Mouse (Mus musculus): Measurements from ENCODE around the gene Tnik. TPM values are rescaled to one million over a fixed set of nuclear protein-coding genes. Genes with fewer than 3 reads are reported as not detected.

The Tnik gene
- polyA plus RNA-seq, 1 experiment from 2014 or later: 37.8 TPM

- WGBS: 92% methylated on average over 1 of the region's 1 CpGs
- no peak overlapping the region for H3K27ac ChIP-seq
- no peaks in the 10 kb centered on the region for H3K27me3 ChIP-seq
- 0 out of 2 replicates have a peak, but pooled peaks cover 3% of the 10 kb centered on the region for H3K4me1 ChIP-seq
- H3K36me3 ChIP-seq (replicated peaks): no peaks in the 10 kb centered on the region
- H3K9me3 ChIP-seq: no peaks in the 10 kb centered on the region
- no peak overlapping the region for H3K9ac ChIP-seq
- no peak overlapping the region for H3K4me3 ChIP-seq (replicated peaks)
- ATAC-seq (ENCODE audit: low FRiP score): no peak
- no peak overlapping the region for H3K4me2 ChIP-seq
These were observed 159.2 kb downstream of the Tnik start for GRCm38 (mm10) chr3:28422221-28422620.

GRCm38 (mm10) chr3:28425911-28426310 is 162.9 kb downstream of the Tnik start:
- no peaks in the 10 kb centered on the region for H3K36me3 ChIP-seq (replicated peaks)
- no peak overlapping the region for H3K4me3 ChIP-seq (replicated peaks)
- H3K27me3 ChIP-seq: no peaks in the 10 kb centered on the region
- no peaks in the 10 kb centered on the region for H3K9me3 ChIP-seq
- H3K27ac ChIP-seq: no peak overlapping the region
- no peak overlapping the region for H3K9ac ChIP-seq
- no peaks in the 10 kb centered on the region for H3K4me1 ChIP-seq
- WGBS: 87% methylated on average over 6 of the region's 6 CpGs
- no peak for ATAC-seq (ENCODE audit: low FRiP score)
- no peak overlapping the region for H3K4me2 ChIP-seq

GRCm38 (mm10) chr3:28431459-28431858 is 168.4 kb downstream of the Tnik start:
- WGBS: 86% methylated on average over 2 of the region's 2 CpGs
- ATAC-seq (ENCODE audit: low FRiP score): no peak

GRCm38 (mm10) chr3:28432321-28432720 is 169.3 kb downstream of the Tnik start:
- no peak for ATAC-seq (ENCODE audit: low FRiP score)
- no peak overlapping the region for H3K27ac ChIP-seq
- no peaks in the 10 kb centered on the region for H3K4me1 ChIP-seq
- no peaks in the 10 kb centered on the region for H3K27me3 ChIP-seq
- no peak overlapping the region for H3K4me3 ChIP-seq (replicated peaks)
- H3K9me3 ChIP-seq: no peaks in the 10 kb centered on the region
- 91% methylated on average over 5 of the region's 5 CpGs for WGBS
- no peak overlapping the region for H3K4me2 ChIP-seq
- H3K36me3 ChIP-seq (replicated peaks): no peaks in the 10 kb centered on the region
- H3K9ac ChIP-seq: no peak overlapping the region

More at GRCm38 (mm10) chr3:28431459-28431858, 168.4 kb downstream of the Tnik start:
- no peak overlapping the region for H3K4me3 ChIP-seq (replicated peaks)
- H3K27me3 ChIP-seq: no peaks in the 10 kb centered on the region
- H3K9me3 ChIP-seq: no peaks in the 10 kb centered on the region
- H3K36me3 ChIP-seq (replicated peaks): no peaks in the 10 kb centered on the region
- no peak overlapping the region for H3K9ac ChIP-seq
- H3K4me1 ChIP-seq: no peaks in the 10 kb centered on the region
- no peak overlapping the region for H3K4me2 ChIP-seq
- no peak overlapping the region for H3K27ac ChIP-seq

- H3K27ac ChIP-seq: no peak overlapping the region
- no peak overlapping the region for H3K9ac ChIP-seq
- no peaks in the 10 kb centered on the region for H3K4me1 ChIP-seq
- H3K9me3 ChIP-seq: no peaks in the 10 kb centered on the region
- no peak for ATAC-seq (ENCODE audit: low FRiP score)
- no peaks in the 10 kb centered on the region for H3K27me3 ChIP-seq
- WGBS: 95% methylated on average over 5 of the region's 5 CpGs
- H3K4me3 ChIP-seq (replicated peaks): no peak overlapping the region
- H3K36me3 ChIP-seq (replicated peaks): no peaks in the 10 kb centered on the region
- H3K4me2 ChIP-seq: no peak overlapping the region
These were observed 172.5 kb downstream of the Tnik start for GRCm38 (mm10) chr3:28435478-28435877.

GRCm38 (mm10) chr3:28437429-28437828 is 174.4 kb downstream of the Tnik start:
- H3K4me2 ChIP-seq: no peak overlapping the region
- H3K4me1 ChIP-seq: no peaks in the 10 kb centered on the region
- no peak for ATAC-seq (ENCODE audit: low FRiP score)
- WGBS: 85% methylated on average over 5 of the region's 5 CpGs
- no peak overlapping the region for H3K9ac ChIP-seq
- no peaks in the 10 kb centered on the region for H3K27me3 ChIP-seq
- no peak overlapping the region for H3K4me3 ChIP-seq (replicated peaks)
- no peaks in the 10 kb centered on the region for H3K36me3 ChIP-seq (replicated peaks)
- no peak overlapping the region for H3K27ac ChIP-seq
- no peaks in the 10 kb centered on the region for H3K9me3 ChIP-seq

GRCm38 (mm10) chr3:28441545-28441944 is 178.5 kb downstream of the Tnik start:
- Histone ChIP-seq H3K4me3 (replicated peaks) (no peak overlapping the region), H3K4me2 (no peak overlapping the region), H3K9me3 (peaks cover under 1% of the 10 kb centered on the region; the same call in 1 of the 2 replicates), H3K9ac (no peak overlapping the region), H3K27me3 (no peaks in the 10 kb centered on the region), H3K36me3 (replicated peaks) (no peaks in the 10 kb centered on the region), H3K4me1 (no peaks in the 10 kb centered on the region), H3K27ac (no peak overlapping the region)
- 84% methylated on average over 4 of the region's 4 CpGs for WGBS
- no peak for ATAC-seq (ENCODE audit: low FRiP score)

GRCm38 (mm10) chr3:28442116-28442515 is 179.1 kb downstream of the Tnik start:
- no peaks in the 10 kb centered on the region for H3K27me3 ChIP-seq
- ATAC-seq (ENCODE audit: low FRiP score): no peak
- no peak overlapping the region for H3K27ac ChIP-seq
- peaks cover 5% of the 10 kb centered on the region for H3K9me3 ChIP-seq
- no peaks in the 10 kb centered on the region for H3K36me3 ChIP-seq (replicated peaks)
- 88% methylated on average over 4 of the region's 4 CpGs for WGBS
- no peak overlapping the region for H3K9ac ChIP-seq
- H3K4me3 ChIP-seq (replicated peaks): no peak overlapping the region
- no peaks in the 10 kb centered on the region for H3K4me1 ChIP-seq
- H3K4me2 ChIP-seq: no peak overlapping the region

- Histone ChIP-seq H3K4me1 (no peaks in the 10 kb centered on the region), H3K27me3 (no peaks in the 10 kb centered on the region), H3K4me3 (replicated peaks) (no peak overlapping the region), H3K36me3 (replicated peaks) (no peaks in the 10 kb centered on the region), H3K9me3 (peaks cover 5% of the 10 kb centered on the region), H3K27ac (no peak overlapping the region), H3K4me2 (no peak overlapping the region), H3K9ac (no peak overlapping the region)
- 91% methylated on average over 4 of the region's 4 CpGs for WGBS
- ATAC-seq (ENCODE audit: low FRiP score): no peak
These were observed 184.9 kb downstream of the Tnik start for GRCm38 (mm10) chr3:28447950-28448349.

GRCm38 (mm10) chr3:28453458-28453857 is 190.4 kb downstream of the Tnik start:
- no peak overlapping the region for H3K27ac ChIP-seq
- no peak for ATAC-seq (ENCODE audit: low FRiP score)
- WGBS: 75% methylated on average over 3 of the region's 3 CpGs

GRCm38 (mm10) chr3:28456842-28457241 is 193.8 kb downstream of the Tnik start:
- no peaks in the 10 kb centered on the region for H3K27me3 ChIP-seq
- H3K9ac ChIP-seq: no peak overlapping the region
- H3K4me1 ChIP-seq: no peaks in the 10 kb centered on the region
- ATAC-seq (ENCODE audit: low FRiP score): no peak
- H3K4me2 ChIP-seq: no peak overlapping the region
- no peak overlapping the region for H3K4me3 ChIP-seq (replicated peaks)
- no peaks in the 10 kb centered on the region for H3K9me3 ChIP-seq
- 81% methylated on average over 8 of the region's 8 CpGs for WGBS
- H3K27ac ChIP-seq: no peak overlapping the region
- H3K36me3 ChIP-seq (replicated peaks): no peaks in the 10 kb centered on the region

More at GRCm38 (mm10) chr3:28453458-28453857, 190.4 kb downstream of the Tnik start:
- no peak overlapping the region for H3K4me2 ChIP-seq
- no peak overlapping the region for H3K9ac ChIP-seq
- no peaks in the 10 kb centered on the region for H3K36me3 ChIP-seq (replicated peaks)
- H3K9me3 ChIP-seq: no peaks in the 10 kb centered on the region
- H3K27me3 ChIP-seq: no peaks in the 10 kb centered on the region
- no peak overlapping the region for H3K4me3 ChIP-seq (replicated peaks)
- H3K4me1 ChIP-seq: no peaks in the 10 kb centered on the region

- Histone ChIP-seq H3K9me3 (no peaks in the 10 kb centered on the region), H3K27me3 (no peaks in the 10 kb centered on the region), H3K9ac (no peak overlapping the region), H3K4me3 (replicated peaks) (no peak overlapping the region), H3K4me2 (no peak overlapping the region), H3K4me1 (no peaks in the 10 kb centered on the region), H3K36me3 (replicated peaks) (no peaks in the 10 kb centered on the region), H3K27ac (no peak overlapping the region)
- ATAC-seq (ENCODE audit: low FRiP score): no peak
- WGBS: 75% methylated on average over 2 of the region's 2 CpGs
These were observed 194.5 kb downstream of the Tnik start for GRCm38 (mm10) chr3:28457517-28457916.

GRCm38 (mm10) chr3:28466688-28467087 is 203.7 kb downstream of the Tnik start:
- H3K27ac ChIP-seq: no peak overlapping the region
- H3K27me3 ChIP-seq: no peaks in the 10 kb centered on the region
- no peak overlapping the region for H3K9ac ChIP-seq
- WGBS: 84% methylated on average over 4 of the region's 4 CpGs
- H3K9me3 ChIP-seq: no peaks in the 10 kb centered on the region
- H3K4me2 ChIP-seq: no peak overlapping the region
- H3K4me1 ChIP-seq: no peaks in the 10 kb centered on the region
- no peak overlapping the region for H3K4me3 ChIP-seq (replicated peaks)
- no peaks in the 10 kb centered on the region for H3K36me3 ChIP-seq (replicated peaks)
- no peak for ATAC-seq (ENCODE audit: low FRiP score)

All from forebrain, embryonic 12.5 days (tissue).